ENCODE assay signal across 9 mouse cellular contexts in genomic region chr6:124732476-124733370, GRCm38 (mm10). TPM values are rescaled to one million over a fixed set of nuclear protein-coding genes. Genes with fewer than 3 reads are reported as not detected.
DNase-seq lines count a peak whose midpoint lies in the region; ATAC-seq and TF ChIP-seq lines count a peak whose summit lies in the region.
"Had no signal": no experiment of that assay in that cellular context is flagged by ENCODE, and none has a peak within 500 bp of the region (broad histone marks: within the 10 kb centered on the region; RNA-seq: fewer than 3 reads in every experiment).

No protein-coding gene starts in this region.

- no peaks in the 10 kb centered on the region for H3K4me1 ChIP-seq in hindbrain, embryonic 11.5 days (replicated peaks; ENCODE audit: control insufficient read depth, insufficient read depth, low read length)
- no peaks in the 10 kb centered on the region for H3K4me1 ChIP-seq in hindbrain, postnatal 0 days (ENCODE audit: insufficient read depth, low read length)
- peaks cover 73% of the 10 kb centered on the region for H3K4me1 ChIP-seq in G1E (ENCODE audit: insufficient read depth, low read depth, low read length)
- peaks cover 3% of the 10 kb centered on the region; the same call in 1 of the 2 replicates for H3K4me1 ChIP-seq in heart, postnatal 0 days (ENCODE audit: control insufficient read depth, insufficient read depth)
- H3K4me1 ChIP-seq in kidney, adult 2 months (ENCODE audit: control insufficient read depth, insufficient read depth, low read length) = peaks cover 2% of the 10 kb centered on the region; the same call in 1 of the 2 replicates

- TF ChIP-seq EP300 in heart, postnatal 0 days (IDR thresholded peaks at IDR 0.05; ENCODE audit: low read depth) = no peak

- H3K9me3 ChIP-seq in hindbrain, embryonic 11.5 days (ENCODE audit: control insufficient read depth, low read length) = no peaks in the 10 kb centered on the region
- H3K9me3 ChIP-seq in hindbrain, postnatal 0 days (ENCODE audit: low read length) = no peaks in the 10 kb centered on the region
- no peaks in the 10 kb centered on the region for H3K9me3 ChIP-seq in G1E (replicated peaks)
- H3K9me3 ChIP-seq in heart, postnatal 0 days (replicated peaks; ENCODE audit: control insufficient read depth, low read length) = no peaks in the 10 kb centered on the region

- no peak for DNase-seq in hindbrain, embryonic 11.5 days (ENCODE audit: low spot score)
- no peak for DNase-seq in hindbrain, postnatal 0 days (ENCODE audit: low spot score)
- peak; percentile 84 for DNase-seq in G1E (ENCODE audit: low spot score)
- DNase-seq in heart, postnatal 0 days (ENCODE audit: low spot score) = no peak
- DNase-seq in lung, postnatal 25 days (ENCODE audit: low spot score) = peak; percentile 80
- DNase-seq in thymus, postnatal 25 days = peak; percentile 88
- DNase-seq in cerebellum, postnatal 25 days = no peak
- no peak for DNase-seq in kidney, adult 2 months

- no peak for TF ChIP-seq POLR2A in kidney, adult 2 months (IDR thresholded peaks at IDR 0.05; ENCODE audit: low read depth, low read length)

- no peaks in the 10 kb centered on the region for H3K27me3 ChIP-seq in hindbrain, embryonic 11.5 days (ENCODE audit: control insufficient read depth, insufficient read depth, low read length)
- no peaks in the 10 kb centered on the region for H3K27me3 ChIP-seq in hindbrain, postnatal 0 days (ENCODE audit: insufficient read depth, low read length)
- no peaks in the 10 kb centered on the region for H3K27me3 ChIP-seq in G1E (ENCODE audit: insufficient read depth, low read length)
- no peaks in the 10 kb centered on the region for H3K27me3 ChIP-seq in heart, postnatal 0 days (ENCODE audit: control insufficient read depth, insufficient read depth, low read length)
- H3K27me3 ChIP-seq in kidney, adult 2 months (replicated peaks; ENCODE audit: control insufficient read depth, insufficient read depth, low read length) = no peaks in the 10 kb centered on the region

- no peak for TF ChIP-seq CTCF in hindbrain, postnatal 0 days (IDR thresholded peaks at IDR 0.05; ENCODE audit: low read depth)
- no peak for TF ChIP-seq CTCF in G1E (IDR thresholded peaks at IDR 0.05; ENCODE audit: low read depth, low read length)
- TF ChIP-seq CTCF in heart, postnatal 0 days (IDR thresholded peaks at IDR 0.05; ENCODE audit: low read depth) = no peak
- no peak for TF ChIP-seq CTCF in kidney, adult 2 months (conservative IDR thresholded peaks at IDR 0.05; ENCODE audit: insufficient read depth, insufficient read length, low read depth, low read length)

- no peak overlapping the region for H3K4me3 ChIP-seq in hindbrain, embryonic 11.5 days (ENCODE audit: low read depth, low read length)
- H3K4me3 ChIP-seq in hindbrain, postnatal 0 days (ENCODE audit: low read length) = no peak overlapping the region
- H3K4me3 ChIP-seq in G1E (ENCODE audit: low read depth, low read length) = peak overlapping the region; percentile 75
- peak overlapping the region; percentile 12; the same call in 1 of the 2 replicates for H3K4me3 ChIP-seq in heart, postnatal 0 days (ENCODE audit: low read depth, low read length)
- H3K4me3 ChIP-seq in kidney, adult 2 months (ENCODE audit: insufficient read depth, low read depth, low read length) = no peak overlapping the region

- no peak overlapping the region for H3K9ac ChIP-seq in hindbrain, embryonic 11.5 days (ENCODE audit: low read depth, low read length)
- no peak overlapping the region for H3K9ac ChIP-seq in hindbrain, postnatal 0 days (replicated peaks; ENCODE audit: low read length)
- H3K9ac ChIP-seq in heart, postnatal 0 days (replicated peaks; ENCODE audit: low read depth, low read length) = no peak overlapping the region; the same call in 1 of the 2 replicates

- no peaks in the 10 kb centered on the region for H3K36me3 ChIP-seq in hindbrain, embryonic 11.5 days (ENCODE audit: control insufficient read depth, insufficient read depth, low read length)
- no peaks in the 10 kb centered on the region for H3K36me3 ChIP-seq in hindbrain, postnatal 0 days (ENCODE audit: insufficient read depth, low read length)
- peaks cover 45% of the 10 kb centered on the region for H3K36me3 ChIP-seq in G1E (replicated peaks)
- no peaks in the 10 kb centered on the region for H3K36me3 ChIP-seq in heart, postnatal 0 days (replicated peaks; ENCODE audit: control insufficient read depth, insufficient read depth, low read length)
- H3K36me3 ChIP-seq in kidney, adult 2 months (ENCODE audit: control insufficient read depth, insufficient read depth, low read length) = no peaks in the 10 kb centered on the region

- 50% methylated on average over 19 of the region's 19 CpGs for WGBS in hindbrain, embryonic 11.5 days
- 52% methylated on average over 19 of the region's 19 CpGs for WGBS in hindbrain, postnatal 0 days
- WGBS in heart, postnatal 0 days = 57% methylated on average over 19 of the region's 19 CpGs
- 63% methylated on average over 19 of the region's 19 CpGs for WGBS in kidney, adult 2 months

- H3K27ac ChIP-seq in hindbrain, embryonic 11.5 days (ENCODE audit: low read depth, low read length) = no peak overlapping the region
- no peak overlapping the region for H3K27ac ChIP-seq in hindbrain, postnatal 0 days
- no peak overlapping the region for H3K27ac ChIP-seq in heart, postnatal 0 days (ENCODE audit: low read depth)
- H3K27ac ChIP-seq in kidney, adult 2 months (ENCODE audit: insufficient read depth, low read depth, low read length) = no peak overlapping the region

- ATAC-seq in hindbrain, embryonic 11.5 days (ENCODE audit: low FRiP score) = 0 out of 2 replicates have a peak, but pooled peaks have one; percentile 33
- no peak for ATAC-seq in hindbrain, postnatal 0 days
- ATAC-seq in G1E (ENCODE audit: extremely low read depth, insufficient number of reproducible peaks, low FRiP score, poor library complexity, severe bottlenecking) = peak; percentile 94
- no peak for ATAC-seq in heart, postnatal 0 days (ENCODE audit: insufficient read depth, low read depth)

- no peak overlapping the region for H3K4me2 ChIP-seq in hindbrain, embryonic 11.5 days (replicated peaks; ENCODE audit: low read depth, low read length)
- no peak overlapping the region for H3K4me2 ChIP-seq in hindbrain, postnatal 0 days (ENCODE audit: low read depth, low read length)
- peak overlapping the region; percentile 19; the same call in 1 of the 2 replicates for H3K4me2 ChIP-seq in heart, postnatal 0 days (ENCODE audit: low read depth, low read length)

RNA-seq across cellular contexts. Expression of gene Ptpn6, which starts 5.8 kb away (rescaled TPM):
- polyA plus RNA-seq in hindbrain, embryonic 11.5 days (2014; fragmentation: Nextera tagmentation; extraction: Ambion mirVana) = 7.1 and 7.9 TPM in 2 replicates
- 3.8 and 3.9 TPM in 2 replicates for total RNA-seq in hindbrain, postnatal 0 days (2014; rRNA removed)
- polyA plus RNA-seq in hindbrain, postnatal 0 days (2015; fragmentation: Nextera tagmentation; extraction: Ambion mirVana) = 4.3 and 4.8 TPM in 2 replicates
- total RNA-seq in G1E (2014; fragmentation: Nextera tagmentation) = 66.2 and 72.6 TPM in 2 replicates
- 309 and 356 TPM in 2 replicates for total RNA-seq in G1E (2017)
- polyA plus RNA-seq in G1E (2012) = 54.9 and 129 TPM in 2 replicates
- total RNA-seq in heart, postnatal 0 days (2014; rRNA removed; ENCODE audit: low replicate concordance) = 2.4 and 6.3 TPM in 2 replicates
- 4.3 and 4.5 TPM in 2 replicates for polyA plus RNA-seq in heart, postnatal 0 days (2015; fragmentation: Nextera tagmentation; extraction: Ambion mirVana)
- polyA plus RNA-seq in kidney, adult 2 months (2012; rRNA removed) = 21.5 and 31.7 TPM in 2 replicates

RNA-seq across cellular contexts. Expression of gene Grcc10, which starts 8.5 kb away (rescaled TPM):
- polyA plus RNA-seq in hindbrain, embryonic 11.5 days (2014; fragmentation: Nextera tagmentation; extraction: Ambion mirVana) = 553 and 590 TPM in 2 replicates
- total RNA-seq in hindbrain, postnatal 0 days (2014; rRNA removed) = 212 and 236 TPM in 2 replicates
- 643 and 649 TPM in 2 replicates for polyA plus RNA-seq in hindbrain, postnatal 0 days (2015; fragmentation: Nextera tagmentation; extraction: Ambion mirVana)
- total RNA-seq in G1E (2014; fragmentation: Nextera tagmentation) = 61.7 and 62.9 TPM in 2 replicates
- 130 and 176 TPM in 2 replicates for total RNA-seq in G1E (2017)
- polyA plus RNA-seq in G1E (2012) = 26.1 and 38.8 TPM in 2 replicates
- 119 and 153 TPM in 2 replicates for total RNA-seq in heart, postnatal 0 days (2014; rRNA removed; ENCODE audit: low replicate concordance)
- 492 and 535 TPM in 2 replicates for polyA plus RNA-seq in heart, postnatal 0 days (2015; fragmentation: Nextera tagmentation; extraction: Ambion mirVana)
- polyA plus RNA-seq in kidney, adult 2 months (2012; rRNA removed) = 387 and 474 TPM in 2 replicates

RNA-seq across cellular contexts. Expression of gene Phb2, which starts 20.6 kb away (rescaled TPM):
- polyA plus RNA-seq in hindbrain, embryonic 11.5 days (2014; fragmentation: Nextera tagmentation; extraction: Ambion mirVana) = 318 and 336 TPM in 2 replicates
- 218 and 223 TPM in 2 replicates for total RNA-seq in hindbrain, postnatal 0 days (2014; rRNA removed)
- polyA plus RNA-seq in hindbrain, postnatal 0 days (2015; fragmentation: Nextera tagmentation; extraction: Ambion mirVana) = 267 and 270 TPM in 2 replicates
- total RNA-seq in G1E (2014; fragmentation: Nextera tagmentation) = 325 and 378 TPM in 2 replicates
- total RNA-seq in G1E (2017) = 432 and 434 TPM in 2 replicates
- 465 and 565 TPM in 2 replicates for polyA plus RNA-seq in G1E (2012)
- total RNA-seq in heart, postnatal 0 days (2014; rRNA removed; ENCODE audit: low replicate concordance) = 407 and 409 TPM in 2 replicates
- polyA plus RNA-seq in heart, postnatal 0 days (2015; fragmentation: Nextera tagmentation; extraction: Ambion mirVana) = 423 and 432 TPM in 2 replicates
- 181 and 193 TPM in 2 replicates for polyA plus RNA-seq in kidney, adult 2 months (2012; rRNA removed)

RNA-seq across cellular contexts. Expression of gene Emg1, which starts 20.7 kb away (rescaled TPM):
- 196 and 203 TPM in 2 replicates for polyA plus RNA-seq in hindbrain, embryonic 11.5 days (2014; fragmentation: Nextera tagmentation; extraction: Ambion mirVana)
- 75.8 and 102 TPM in 2 replicates for total RNA-seq in hindbrain, postnatal 0 days (2014; rRNA removed)
- 100 and 102 TPM in 2 replicates for polyA plus RNA-seq in hindbrain, postnatal 0 days (2015; fragmentation: Nextera tagmentation; extraction: Ambion mirVana)
- total RNA-seq in G1E (2014; fragmentation: Nextera tagmentation) (117 and 120 TPM in 2 replicates), G1E (2017) (228 and 262 TPM in 2 replicates)
- 254 and 287 TPM in 2 replicates for polyA plus RNA-seq in G1E (2012)
- total RNA-seq in heart, postnatal 0 days (2014; rRNA removed; ENCODE audit: low replicate concordance) = 94.9 and 106 TPM in 2 replicates
- polyA plus RNA-seq in heart, postnatal 0 days (2015; fragmentation: Nextera tagmentation; extraction: Ambion mirVana) = 85.6 and 97.0 TPM in 2 replicates
- polyA plus RNA-seq in kidney, adult 2 months (2012; rRNA removed) = 50.5 and 67.4 TPM in 2 replicates

RNA-seq across cellular contexts. Expression of gene Gm45234, which starts 23.1 kb away (rescaled TPM):
- not detected in 2 replicates for polyA plus RNA-seq in hindbrain, embryonic 11.5 days (2014; fragmentation: Nextera tagmentation; extraction: Ambion mirVana)
- 0.26 TPM in 1 of 2 replicates, not detected in the other for total RNA-seq in hindbrain, postnatal 0 days (2014; rRNA removed)
- not detected in 2 replicates for polyA plus RNA-seq in hindbrain, postnatal 0 days (2015; fragmentation: Nextera tagmentation; extraction: Ambion mirVana)
- not detected in 2 replicates for total RNA-seq in G1E (2014; fragmentation: Nextera tagmentation)
- not detected in 2 replicates for total RNA-seq in G1E (2017)
- polyA plus RNA-seq in G1E (2012) = not detected in 2 replicates
- total RNA-seq in heart, postnatal 0 days (2014; rRNA removed; ENCODE audit: low replicate concordance) = not detected in 2 replicates
- not detected in 2 replicates for polyA plus RNA-seq in heart, postnatal 0 days (2015; fragmentation: Nextera tagmentation; extraction: Ambion mirVana)
- not detected in 2 replicates for polyA plus RNA-seq in kidney, adult 2 months (2012; rRNA removed)
- polyA plus RNA-seq: neural tube, embryonic 11.5 days had no signal

Comparison
In these comparisons a context has a peak if more than half of its experiments do, and no peak if none do; other contexts are left out.
1. ATAC-seq: peak in hindbrain, embryonic 11.5 days (single experiment) and G1E (single experiment); none in hindbrain, postnatal 0 days (single experiment) and heart, postnatal 0 days (single experiment).
2. DNase-seq: peak in G1E (single experiment), lung, postnatal 25 days (single experiment) and thymus, postnatal 25 days (single experiment); none in hindbrain, embryonic 11.5 days (single experiment), hindbrain, postnatal 0 days (single experiment), heart, postnatal 0 days (single experiment), cerebellum, postnatal 25 days (0 of 2) and kidney, adult 2 months (single experiment).
3. H3K4me3 ChIP-seq: peak in G1E (single experiment) and heart, postnatal 0 days (single experiment); none in hindbrain, embryonic 11.5 days (single experiment), hindbrain, postnatal 0 days (single experiment) and kidney, adult 2 months (single experiment).